Mouse (Mus musculus): ENCODE data around the gene Ltbr. TPM values are rescaled to one million over a fixed set of nuclear protein-coding genes. Genes with fewer than 3 reads are reported as not detected.
"Not testable (repeated sequence)": the region's sequence is repeated elsewhere in the genome, so short reads cannot be mapped to it uniquely, and the experiment has no call there.

Gene Ltbr
- total RNA-seq, 2 experiments from 2014 or later: 20.3 to 21.2 TPM

DNA sequence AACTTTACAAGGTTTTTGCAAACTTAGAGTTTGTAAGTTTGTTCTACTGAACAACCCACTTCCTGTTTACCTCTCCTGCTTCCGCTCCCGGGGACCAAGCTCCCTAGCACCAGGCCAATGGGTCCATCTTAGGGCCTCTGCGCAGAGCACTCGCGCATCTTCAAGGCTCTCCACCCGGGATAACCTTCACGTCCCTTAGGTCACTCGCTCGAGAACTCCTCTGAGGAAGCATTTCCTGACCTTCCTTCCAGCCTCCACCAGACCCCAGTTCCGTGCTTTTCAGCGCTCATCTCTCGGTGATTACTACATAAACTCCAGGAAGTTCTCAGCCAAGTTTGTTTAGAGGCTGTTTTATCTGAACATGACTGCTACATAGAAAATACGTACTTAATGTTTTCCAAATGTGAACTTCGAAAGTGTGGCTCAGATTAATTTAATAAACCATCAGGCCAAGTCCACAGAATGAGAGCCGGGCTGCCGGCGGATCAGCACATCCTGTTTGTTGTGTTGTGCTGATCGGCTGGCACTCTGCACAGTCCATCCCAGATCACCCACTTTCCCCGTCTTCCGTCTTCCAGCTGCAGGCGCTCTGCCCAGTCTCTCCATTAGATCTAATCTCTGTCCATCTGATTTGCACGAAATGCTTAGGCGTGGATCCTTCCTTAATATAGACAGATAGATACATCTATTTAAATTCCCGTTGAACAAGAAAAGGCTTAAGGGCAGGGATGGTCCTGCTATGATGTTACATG is 11.3 kb downstream of the Ltbr start:
- no peak for DNase-seq
- peak overlapping the region; percentile 69 for H3K27ac ChIP-seq
- TF ChIP-seq CTCF (IDR thresholded peaks at IDR 0.05): no peak
- H3K4me3 ChIP-seq: peak overlapping the region; percentile 37
- intact Hi-C loops (cut with DNase I): no loop called here

DNA sequence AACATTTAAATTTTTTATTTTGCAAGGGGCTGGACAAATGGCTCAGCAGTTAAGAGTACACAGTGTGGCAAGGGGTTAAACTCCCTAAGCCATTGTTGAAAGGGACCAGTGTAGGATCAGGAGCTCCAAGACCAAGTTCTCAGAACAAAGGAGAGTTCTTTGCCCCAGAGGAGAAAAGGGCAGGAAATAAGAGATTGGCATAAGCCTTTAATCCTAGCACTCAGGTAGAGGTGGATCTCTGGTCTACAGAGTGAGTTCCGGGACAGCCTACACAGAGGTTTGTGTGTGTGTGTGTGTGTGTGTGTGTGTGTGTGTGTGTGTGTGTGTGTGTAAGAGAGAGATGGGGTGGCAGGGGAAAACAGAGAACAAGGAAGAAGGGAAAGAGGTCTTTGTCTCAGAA is 12.7 kb downstream of the Ltbr start:
- intact Hi-C loops (cut with DNase I): no loop called here
- TF ChIP-seq CTCF (IDR thresholded peaks at IDR 0.05): no peak
- H3K27ac ChIP-seq: no peak overlapping the region
- H3K4me3 ChIP-seq: no peak overlapping the region
- no peak for DNase-seq

DNA sequence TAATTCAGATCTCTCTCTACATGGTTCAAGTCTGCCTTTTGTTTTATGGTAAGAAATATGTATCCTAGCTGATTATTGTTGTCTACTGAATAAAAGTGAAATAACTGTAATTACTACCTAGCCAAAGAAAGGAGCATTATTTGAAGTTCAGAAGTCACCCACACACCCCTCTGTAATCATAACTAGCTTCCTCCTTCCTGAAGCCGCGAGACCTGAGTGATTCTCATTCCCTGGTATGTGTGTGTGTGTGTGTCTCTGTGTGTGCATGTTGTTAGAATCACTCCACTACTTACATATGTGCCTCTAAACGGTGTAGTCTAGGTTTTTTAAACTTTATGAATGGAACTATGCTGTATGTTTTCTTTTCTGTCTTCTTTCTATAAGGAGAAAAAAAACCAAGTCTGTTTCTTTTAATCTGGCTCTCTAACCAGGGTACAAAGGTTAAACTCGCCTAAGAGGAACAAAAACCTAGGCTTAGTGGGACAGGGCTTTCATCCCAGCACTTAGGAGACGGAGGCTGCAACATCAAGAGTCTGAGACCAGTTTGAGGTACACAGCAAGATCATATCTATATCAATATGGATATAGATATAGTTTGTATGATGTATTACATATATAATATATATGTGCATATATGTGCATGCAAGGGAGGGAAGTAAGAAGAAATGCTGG is 16.4 kb downstream of the Ltbr start:
- no peak for TF ChIP-seq CTCF (IDR thresholded peaks at IDR 0.05)
- Histone ChIP-seq H3K27ac (no peak overlapping the region), H3K4me3 (no peak overlapping the region)
- DNase-seq: no peak
- intact Hi-C loops (cut with DNase I): no loop called here

DNA sequence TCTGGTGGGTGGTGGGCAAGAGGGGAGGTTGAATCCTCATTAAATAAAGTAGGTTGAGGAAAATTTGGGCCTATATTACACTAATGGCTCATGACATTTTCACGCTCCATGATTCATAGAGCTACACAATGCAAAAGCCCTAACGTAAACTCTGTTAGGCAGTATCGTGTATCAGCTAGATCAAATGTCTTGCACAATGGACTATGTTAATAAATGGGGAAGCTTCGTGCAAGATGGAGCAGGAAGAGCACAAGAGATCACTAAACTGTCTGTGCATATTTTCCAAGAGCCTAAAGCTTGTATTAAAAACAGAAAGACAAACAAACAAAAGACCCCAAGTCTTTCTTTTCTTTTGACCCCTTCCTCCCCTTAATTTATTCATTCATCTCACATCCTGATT is 19.6 kb downstream of the Ltbr start:
- intact Hi-C loops (cut with DNase I): no loop called here
- Histone ChIP-seq H3K4me3 (no peak overlapping the region), H3K27ac (no peak overlapping the region)
- no peak for DNase-seq
- no peak for TF ChIP-seq CTCF (IDR thresholded peaks at IDR 0.05)

DNA sequence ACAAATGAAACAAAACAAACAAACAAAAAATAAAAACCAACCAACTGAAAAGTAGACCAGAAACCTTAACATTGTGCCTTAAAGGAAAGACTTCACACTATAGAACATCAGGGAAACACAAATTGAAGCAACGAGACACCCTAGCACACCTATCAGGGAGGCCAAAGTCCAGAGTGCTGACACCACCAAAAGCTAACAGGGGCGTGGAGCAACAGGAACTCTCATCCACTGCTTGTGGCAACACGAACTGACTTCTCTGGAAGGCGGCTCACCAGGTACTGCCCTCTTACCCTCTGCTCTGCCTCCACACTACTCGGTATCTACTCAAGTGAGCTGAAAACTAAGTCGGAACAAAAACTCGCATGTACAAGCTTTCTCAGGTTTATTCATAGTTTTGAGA is 21.4 kb downstream of the Ltbr start:
- Histone ChIP-seq H3K4me3 (no peak overlapping the region), H3K27ac (no peak overlapping the region)
- TF ChIP-seq CTCF (IDR thresholded peaks at IDR 0.05): no peak
- no peak for DNase-seq
- intact Hi-C loops (cut with DNase I): no loop called here

DNA sequence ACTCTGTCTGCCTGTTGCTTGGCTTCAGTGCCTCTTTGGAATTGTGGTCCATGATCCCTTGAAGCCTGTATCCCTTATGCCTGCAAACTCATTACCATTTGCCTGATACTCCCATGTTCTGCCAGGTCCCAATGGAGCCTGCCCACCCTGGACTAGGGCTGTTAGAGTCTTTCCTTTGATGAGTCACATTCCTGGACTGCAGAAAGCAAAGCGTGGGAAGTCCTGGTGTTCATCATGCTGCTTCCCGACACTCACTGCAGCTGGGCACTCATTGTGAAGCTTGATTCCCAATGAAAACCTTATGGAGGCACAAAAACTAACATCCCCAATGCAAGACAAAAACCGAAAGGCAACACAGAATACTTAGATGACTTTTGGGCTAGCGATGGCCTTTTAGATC is 22.4 kb downstream of the Ltbr start:
- no peak for DNase-seq
- H3K27ac ChIP-seq: no peak overlapping the region
- TF ChIP-seq CTCF (IDR thresholded peaks at IDR 0.05): no peak
- intact Hi-C loops (cut with DNase I): no loop called here
- H3K4me3 ChIP-seq: no peak overlapping the region

DNA sequence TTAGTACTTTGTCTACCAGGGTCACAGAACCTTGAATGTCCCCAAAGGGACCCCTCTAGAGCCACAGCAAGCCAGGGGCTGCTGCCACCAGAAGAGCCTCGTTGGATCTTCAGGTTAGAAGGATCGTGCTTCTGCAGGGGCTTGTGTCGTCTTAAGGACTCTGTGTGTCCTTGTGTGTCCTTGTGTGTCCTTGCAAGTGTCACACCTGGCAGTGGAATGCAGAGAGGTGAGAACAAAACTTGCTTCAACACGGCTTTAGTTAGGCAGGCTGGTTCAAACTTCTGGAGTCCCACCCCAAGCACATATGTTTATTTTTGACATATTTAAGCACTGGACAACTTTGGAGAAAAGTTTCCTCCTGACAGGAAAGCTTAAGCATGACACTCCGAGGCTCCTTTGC is 25.0 kb downstream of the Ltbr start:
- TF ChIP-seq CTCF (IDR thresholded peaks at IDR 0.05): no peak
- intact Hi-C loops (cut with DNase I): no loop called here

DNA sequence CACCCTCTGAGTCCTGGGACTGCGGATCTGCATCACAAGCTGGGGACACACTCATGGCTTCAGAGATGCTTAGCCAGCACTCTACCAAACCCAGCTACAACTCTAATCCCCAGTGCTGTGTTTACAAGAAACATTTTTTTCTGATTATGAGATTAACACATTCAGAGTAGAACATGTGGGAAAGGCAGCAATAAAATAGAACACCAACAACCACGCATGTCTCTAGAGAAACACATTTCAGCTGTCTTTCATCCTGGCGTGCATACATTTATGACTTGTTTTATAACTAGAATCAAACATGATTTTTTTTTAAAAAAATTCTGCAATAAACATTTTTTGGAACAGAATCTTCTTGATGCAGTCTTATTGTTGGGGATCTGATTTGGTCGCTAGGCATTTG is 26.7 kb downstream of the Ltbr start:
- TF ChIP-seq CTCF (IDR thresholded peaks at IDR 0.05): no peak
- DNase-seq: no peak
- intact Hi-C loops (cut with DNase I): no loop called here
- Histone ChIP-seq H3K27ac (no peak overlapping the region), H3K4me3 (no peak overlapping the region)

More for the DNA sequence above, 25.0 kb downstream of the Ltbr start:
- Histone ChIP-seq H3K27ac (no peak overlapping the region), H3K4me3 (no peak overlapping the region)
- no peak for DNase-seq

DNA sequence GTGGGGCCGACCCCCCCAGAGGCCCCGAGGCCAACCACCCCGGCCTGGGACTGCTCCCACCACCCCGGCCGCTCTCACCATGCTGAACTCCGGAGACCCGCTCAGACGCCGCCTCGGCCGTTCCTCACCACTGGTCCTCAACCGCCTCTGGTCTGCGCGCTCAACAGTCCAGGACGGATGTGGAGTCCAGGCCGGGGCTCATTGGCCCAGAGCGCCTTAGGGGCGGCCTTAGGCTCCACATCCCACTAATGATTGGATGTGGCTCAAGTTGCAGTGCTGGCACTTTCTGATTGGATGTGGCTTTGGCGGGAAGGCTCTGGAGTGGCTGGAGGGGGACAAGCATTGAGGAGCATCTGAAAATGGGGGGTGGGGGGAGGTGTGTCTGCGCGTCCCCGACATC is 27.8 kb downstream of the Ltbr start, which contains the start of gene Tuba3a:
TSS of gene Tuba3a (minus strand) at position 153 of the 400 bp plus-strand sequence.
- intact Hi-C loops (cut with DNase I): no loop called here

DNA sequence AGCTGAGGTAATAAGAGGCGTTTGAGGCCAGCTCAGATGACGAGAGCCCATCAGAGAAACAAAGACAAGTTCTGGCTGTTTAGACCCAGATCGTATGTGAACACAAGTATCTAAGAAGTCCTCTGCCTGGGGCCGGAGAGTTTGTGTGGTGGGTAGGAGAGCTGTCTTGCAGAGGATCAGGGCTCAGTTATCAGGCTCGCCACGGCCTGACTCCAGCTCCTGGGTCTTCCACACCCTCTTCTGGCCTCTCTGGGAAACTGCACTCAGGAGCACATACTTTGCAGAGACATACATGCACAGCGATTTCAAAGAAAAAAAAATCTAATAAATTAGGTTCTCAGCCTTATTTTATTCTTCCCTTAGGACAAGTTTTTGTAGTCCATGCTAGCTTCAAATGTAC is 28.9 kb downstream of the Ltbr start:
- no peak for DNase-seq
- Histone ChIP-seq H3K27ac (no peak overlapping the region), H3K4me3 (no peak overlapping the region)
- intact Hi-C loops (cut with DNase I): no loop called here
- TF ChIP-seq CTCF (IDR thresholded peaks at IDR 0.05): no peak

More for the DNA sequence above, 27.8 kb downstream of the Ltbr start, which contains the start of gene Tuba3a:
- no peak for TF ChIP-seq CTCF (IDR thresholded peaks at IDR 0.05)
- Histone ChIP-seq H3K4me3 (no peak within 1 kb of the TSS), H3K27ac (no peak within 1 kb of the TSS)
- no peak for DNase-seq

DNA sequence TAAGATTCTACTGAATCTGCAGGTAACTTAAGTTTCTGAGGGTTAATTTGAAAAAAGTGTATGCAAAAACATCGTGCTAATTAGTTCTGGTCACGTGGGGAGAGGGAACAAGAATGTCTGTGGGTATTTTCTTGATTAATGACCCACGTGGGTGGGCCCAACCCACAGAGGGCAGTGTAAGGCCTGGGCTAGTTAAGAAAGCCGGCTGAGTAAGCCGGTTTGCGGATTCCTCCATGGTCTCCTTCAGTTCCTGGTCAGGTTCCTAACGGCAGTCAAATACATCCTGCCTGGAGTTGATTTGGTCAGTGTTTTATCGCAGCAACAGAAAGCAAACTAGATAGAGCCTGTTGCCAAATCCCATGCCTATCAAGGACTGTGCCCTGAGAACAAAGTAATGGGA is 29.4 kb downstream of the Ltbr start:
- no peak overlapping the region for H3K27ac ChIP-seq
- intact Hi-C loops (cut with DNase I): no loop called here
- no peak overlapping the region for H3K4me3 ChIP-seq
- DNase-seq: no peak
- no peak for TF ChIP-seq CTCF (IDR thresholded peaks at IDR 0.05)

DNA sequence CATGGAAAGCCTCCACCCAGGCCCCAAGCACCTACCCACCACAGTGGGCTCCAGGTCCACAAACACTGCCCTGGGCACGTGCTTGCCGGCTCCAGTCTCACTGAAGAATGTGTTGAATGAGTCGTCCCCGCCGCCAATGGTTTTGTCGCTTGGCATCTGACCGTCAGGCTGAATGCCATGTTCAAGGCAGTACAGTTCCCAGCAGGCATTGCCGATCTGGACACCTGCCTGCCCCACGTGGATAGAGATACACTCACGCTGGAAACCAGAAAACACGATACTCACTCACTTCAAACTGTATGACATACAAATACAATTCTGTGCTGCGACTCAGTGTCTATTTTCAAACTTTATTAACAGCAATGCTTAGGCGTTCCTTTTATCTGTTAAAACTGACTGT is 31.0 kb downstream of the Ltbr start:
- intact Hi-C loops (cut with DNase I); DNase-seq; H3K27ac ChIP-seq; H3K4me3 ChIP-seq: not testable (repeated sequence)

DNA sequence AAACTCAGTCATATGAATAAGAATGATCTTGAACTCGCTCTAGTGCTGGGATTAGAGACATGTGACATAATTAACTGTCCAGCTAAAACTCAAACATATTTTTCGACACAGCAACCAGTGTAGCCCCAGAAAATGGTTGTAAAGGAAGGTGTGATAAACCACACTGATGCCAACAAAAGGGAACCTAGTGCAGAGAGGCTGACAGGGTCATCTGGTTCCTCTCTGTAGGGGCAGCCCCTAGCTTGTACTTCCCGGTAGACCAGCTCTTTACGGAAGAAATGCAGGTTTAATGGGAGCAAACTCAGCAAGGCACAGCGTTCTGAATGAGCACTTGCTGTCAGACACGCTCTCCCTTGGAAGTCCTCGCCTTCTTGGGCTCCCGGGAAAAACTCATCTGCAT is 34.0 kb downstream of the Ltbr start:
- DNase-seq: no peak
- no peak for TF ChIP-seq CTCF (IDR thresholded peaks at IDR 0.05)
- no peak overlapping the region for H3K27ac ChIP-seq
- no peak overlapping the region for H3K4me3 ChIP-seq
- intact Hi-C loops (cut with DNase I): loop anchor here (10.0 kb wide), 1 partner anchor 145 kb away; the partner anchor contains the start of gene Nop2
